Mouse (Mus musculus) stomach, embryonic 16.5 days (tissue): ENCODE measurements around the gene Zbtb16. TPM values are rescaled to one million over a fixed set of nuclear protein-coding genes. Genes with fewer than 3 reads are reported as not detected.

Experiments
- ATAC-seq: fragments of 200-750 bp; cut with Nextera tagmentation; 2 replicates; pipeline ENCODE4 v1.8.0; 2017; ENCODE audit warnings: moderate number of reproducible peaks, moderate TSS enrichment; ENCODE audit not compliant: insufficient read depth, low FRiP score
- H3K27ac ChIP-seq: fragments of 300-500 bp; sonication (generic); 2 replicates; pipeline ENCODE4 v1.5.1; 2014; ENCODE audit warnings: low read length
- H3K27me3 ChIP-seq: fragments of 300-500 bp; sonication (generic); 2 replicates; pipeline ENCODE4 v1.6.1; 2014; ENCODE audit warnings: low read length, control low read depth, mixed read lengths; ENCODE audit not compliant: control insufficient read depth, insufficient read depth
- H3K36me3 ChIP-seq: fragments of 300-500 bp; sonication (generic); 2 replicates; pipeline ENCODE4 v1.6.1; 2014; ENCODE audit warnings: low read length; ENCODE audit not compliant: control insufficient read depth, insufficient read depth
- H3K4me1 ChIP-seq: fragments of 300-500 bp; sonication (generic); 2 replicates; pipeline ENCODE4 v1.6.1; 2014; ENCODE audit warnings: low read length, control low read depth, mixed read lengths; ENCODE audit not compliant: control insufficient read depth, insufficient read depth
- H3K4me2 ChIP-seq: fragments of 300-500 bp; sonication (generic); 2 replicates; pipeline ENCODE4 v1.6.1; 2014; ENCODE audit warnings: low read depth, low read length, mixed read lengths
- H3K4me3 ChIP-seq: fragments of 300-500 bp; sonication (generic); replicated peaks from 2 replicates; pipeline ENCODE4 v1.5.1; 2014; ENCODE audit warnings: mild to moderate bottlenecking, low read length
- H3K9ac ChIP-seq: fragments of 300-500 bp; sonication (generic); 2 replicates; pipeline ENCODE4 v1.6.1; 2014; ENCODE audit warnings: low read length
- H3K9me3 ChIP-seq: fragments of 300-500 bp; sonication (generic); replicated peaks from 2 replicates; pipeline ENCODE4 v1.6.1; 2016; ENCODE audit warnings: low read length, control low read depth; ENCODE audit not compliant: control insufficient read depth
- WGBS: fragments of 180-500 bp; shearing (Covaris S2); extraction: QIAGEN DNeasy Blood & Tissue Kit; methylation state at CpG from one replicate; pipeline ENCODE4 v1.1.7; 2014; 5-methylcytosine and 5-hydroxymethylcytosine counted together
- polyA plus RNA-seq: library from polyadenylated mRNA; unstranded; fragments of >200 nt; fragmentation: Nextera tagmentation; extraction: Ambion mirVana; gene quantifications from 2 replicates; pipeline ENCODE4 v1.2.1, GENCODE M21; 2015

The Zbtb16 gene
- polyA plus RNA-seq, 1 experiment from 2014 or later: 5.1 TPM

DNA sequence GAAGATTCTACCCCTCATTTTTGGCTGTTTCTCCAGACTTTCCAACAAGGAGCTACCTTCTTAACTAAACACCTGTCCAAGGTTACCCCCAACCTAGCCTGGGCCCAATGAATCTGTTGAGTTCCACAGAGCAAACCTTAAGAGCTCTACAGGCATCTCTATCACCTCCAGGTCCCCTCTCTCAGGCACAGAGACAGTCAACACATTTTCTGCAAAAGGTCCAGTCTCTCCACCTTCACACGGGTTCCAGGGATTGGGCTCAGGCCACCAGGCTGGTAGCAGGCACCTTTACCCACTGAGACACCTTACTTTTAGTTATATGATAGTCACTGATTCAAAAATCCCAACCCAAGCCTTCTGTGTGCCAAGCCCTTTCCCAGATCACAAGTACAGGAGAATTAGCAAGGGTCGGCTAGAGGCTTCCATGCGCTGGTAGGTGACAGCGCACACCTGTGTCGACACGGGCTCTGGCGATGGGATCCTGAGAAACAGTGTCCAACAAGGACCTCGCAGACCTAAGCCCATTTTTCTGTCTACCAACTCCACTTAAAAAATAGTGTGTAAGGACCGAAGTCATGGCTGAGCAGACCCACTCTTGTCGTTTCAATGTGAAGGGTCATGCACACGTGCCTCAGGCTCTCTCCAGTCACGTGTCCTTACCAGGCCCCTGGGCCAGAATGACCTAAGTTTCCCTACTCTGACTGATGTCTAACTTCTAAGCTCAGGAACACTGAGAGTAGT is 101.1 kb downstream of the Zbtb16 start:
- Histone ChIP-seq H3K36me3 (no peaks in the 10 kb centered on the region), H3K27me3 (peaks cover 2% of the 10 kb centered on the region; the same call in 1 of the 2 replicates), H3K27ac (0 out of 2 replicates have a peak overlapping the region, but pooled peaks have one; percentile 60), H3K4me3 (no peak overlapping the region), H3K9me3 (no peaks in the 10 kb centered on the region), H3K4me2 (no peak overlapping the region), H3K9ac (0 out of 2 replicates have a peak overlapping the region, but pooled peaks have one; percentile 43), H3K4me1 (peaks cover 37% of the 10 kb centered on the region)
- ATAC-seq: no peak
- WGBS: 78% methylated on average over 12 of the region's 12 CpGs

DNA sequence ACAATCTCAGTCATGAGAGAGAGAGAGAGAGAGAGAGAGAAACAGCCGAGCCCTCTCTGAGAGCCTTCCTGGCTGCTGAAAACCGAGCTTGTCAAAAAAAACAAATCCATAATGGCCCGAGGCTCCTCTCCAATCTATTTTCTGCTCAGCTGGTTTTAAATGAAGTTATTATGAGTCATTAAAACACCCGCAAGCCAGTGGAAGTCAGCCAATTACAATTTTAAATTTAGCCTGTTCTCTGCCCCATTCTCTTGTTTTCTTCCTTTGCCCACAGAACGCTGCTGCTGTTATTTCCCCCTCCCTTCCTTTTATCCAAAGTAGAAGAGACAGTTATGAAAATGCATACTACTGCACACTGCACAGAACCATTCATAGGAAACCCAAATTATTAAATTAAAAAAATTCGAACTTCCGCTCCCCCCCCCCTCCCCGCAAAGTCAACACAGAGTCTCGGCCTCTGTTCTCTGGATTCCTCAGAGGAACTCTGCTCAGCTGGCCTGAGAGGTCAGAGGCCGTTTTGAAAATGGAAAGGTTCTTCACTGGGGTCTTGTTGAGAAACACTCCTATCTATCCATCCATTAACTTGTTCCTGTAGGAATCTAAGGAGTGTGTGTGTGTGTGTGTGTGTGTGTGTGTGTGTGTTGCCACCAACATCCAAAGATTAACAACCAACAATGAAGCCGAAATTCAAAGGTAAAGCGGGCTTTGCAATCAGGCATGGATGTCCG is 102.0 kb downstream of the Zbtb16 start:
- Histone ChIP-seq H3K9me3 (no peaks in the 10 kb centered on the region), H3K4me3 (no peak overlapping the region), H3K27me3 (peaks cover 2% of the 10 kb centered on the region; the same call in 1 of the 2 replicates), H3K9ac (no peak overlapping the region), H3K36me3 (no peaks in the 10 kb centered on the region), H3K27ac (peak overlapping the region; percentile 29; the same call in 1 of the 2 replicates), H3K4me1 (peaks cover 28% of the 10 kb centered on the region), H3K4me2 (0 out of 2 replicates have a peak overlapping the region, but pooled peaks have one; percentile 9)
- ATAC-seq: no peak
- WGBS: 36% methylated on average over 13 of the region's 13 CpGs

DNA sequence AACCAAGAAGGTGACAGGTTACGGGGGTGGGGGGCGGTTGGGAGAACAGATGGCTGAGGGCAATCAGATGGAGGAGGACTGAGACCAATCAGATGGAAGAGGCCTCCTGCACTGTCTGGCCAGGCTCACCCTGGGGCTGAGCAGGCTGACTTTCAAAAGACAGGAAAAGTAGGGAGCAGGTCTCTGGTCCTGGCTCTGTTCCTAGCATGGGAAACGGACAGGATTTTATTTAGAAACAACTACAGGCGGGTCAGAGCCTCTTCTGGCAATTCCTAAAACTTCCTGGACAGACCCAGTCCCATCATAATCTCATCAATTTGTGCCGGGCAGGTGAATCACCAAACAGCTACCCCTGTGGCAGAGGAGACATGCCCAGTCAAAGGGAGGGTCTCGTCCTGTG is 102.9 kb downstream of the Zbtb16 start:
- Histone ChIP-seq H3K27me3 (peaks cover 2% of the 10 kb centered on the region; the same call in 1 of the 2 replicates), H3K4me2 (no peak overlapping the region), H3K27ac (peak overlapping the region; percentile 18; the same call in 1 of the 2 replicates), H3K4me1 (peaks cover 28% of the 10 kb centered on the region), H3K4me3 (no peak overlapping the region), H3K36me3 (no peaks in the 10 kb centered on the region), H3K9me3 (no peaks in the 10 kb centered on the region), H3K9ac (no peak overlapping the region)
- WGBS: 56% methylated on average over 6 of the region's 6 CpGs
- ATAC-seq: no peak

DNA sequence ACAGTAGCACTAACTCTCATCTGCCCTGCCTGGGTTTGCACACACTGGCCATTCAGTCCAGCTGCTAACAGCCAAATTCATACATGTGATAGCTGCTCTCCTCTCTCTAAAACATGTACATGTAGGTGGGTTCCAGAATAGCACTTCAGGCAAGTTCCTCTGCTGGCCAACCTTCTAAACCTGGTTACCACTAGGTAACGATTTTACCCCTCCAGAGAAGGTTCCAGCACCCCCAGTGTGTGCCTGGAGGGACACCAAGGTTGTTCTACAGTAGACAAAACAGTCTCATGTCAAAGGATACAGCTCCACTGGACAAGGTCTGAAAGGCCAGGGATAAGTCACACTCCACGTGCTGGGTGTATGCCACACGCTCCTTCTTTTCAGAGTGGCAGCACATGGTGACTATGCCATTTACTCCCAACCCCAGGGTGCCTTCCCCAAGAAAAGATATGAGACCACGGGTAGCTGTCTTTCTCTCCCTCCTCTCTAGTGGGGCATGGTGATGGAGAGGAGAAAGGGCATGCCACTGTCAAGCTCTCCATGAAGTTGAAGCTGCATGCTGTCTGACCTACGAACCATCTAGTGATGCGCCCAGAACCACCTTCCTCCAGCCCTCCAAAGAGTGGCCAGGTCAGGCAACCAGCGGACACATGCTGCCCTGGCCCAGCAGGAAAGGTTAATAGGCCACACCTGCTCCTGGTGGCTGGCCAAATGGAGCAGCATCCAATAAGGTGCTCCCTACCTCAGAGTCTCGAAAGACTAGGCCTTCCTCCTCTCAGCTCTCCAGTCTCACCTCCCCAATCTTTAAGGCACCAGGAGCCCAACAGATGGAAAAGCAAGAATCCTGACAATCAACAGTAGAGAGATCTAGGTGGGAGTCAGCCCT is 104.1 kb downstream of the Zbtb16 start:
- no peak for ATAC-seq
- no peak overlapping the region for H3K9ac ChIP-seq
- no peaks in the 10 kb centered on the region for H3K9me3 ChIP-seq
- WGBS: 88% methylated on average over 8 of the region's 8 CpGs
- H3K27me3 ChIP-seq: peaks cover 2% of the 10 kb centered on the region; the same call in 1 of the 2 replicates
- H3K4me2 ChIP-seq: no peak overlapping the region
- H3K27ac ChIP-seq: no peak overlapping the region
- no peak overlapping the region for H3K4me3 ChIP-seq
- H3K36me3 ChIP-seq: no peaks in the 10 kb centered on the region
- H3K4me1 ChIP-seq: peaks cover 26% of the 10 kb centered on the region

DNA sequence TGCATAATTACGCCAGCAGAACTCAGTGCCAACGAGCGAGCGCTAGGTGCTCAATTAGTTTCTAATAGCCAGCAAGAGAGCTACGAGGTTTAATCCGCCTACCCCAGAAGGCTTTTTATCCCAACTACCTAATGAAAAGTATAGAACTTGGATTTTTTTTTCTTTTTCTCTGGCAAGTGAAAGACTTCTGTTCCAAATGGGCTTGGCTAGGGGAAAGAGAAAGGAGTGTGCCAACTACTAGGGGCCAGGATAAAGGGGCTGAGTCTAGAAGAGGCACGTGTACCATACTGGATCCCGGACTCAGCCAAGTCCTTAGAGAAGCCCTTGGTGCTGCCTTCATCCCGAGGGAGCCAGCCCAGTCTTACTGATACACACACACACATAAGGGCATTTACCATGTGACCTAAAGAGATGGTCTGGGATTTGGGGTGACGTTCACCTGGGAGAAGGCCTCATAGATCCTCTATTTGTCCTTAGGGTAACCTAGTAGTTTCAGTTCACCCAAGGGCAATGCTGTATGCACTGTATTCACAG is 105.5 kb downstream of the Zbtb16 start:
- no peaks in the 10 kb centered on the region for H3K9me3 ChIP-seq
- no peak overlapping the region for H3K27ac ChIP-seq
- H3K36me3 ChIP-seq: no peaks in the 10 kb centered on the region
- H3K4me2 ChIP-seq: no peak overlapping the region
- H3K27me3 ChIP-seq: peaks cover 2% of the 10 kb centered on the region; the same call in 1 of the 2 replicates
- peaks cover 13% of the 10 kb centered on the region for H3K4me1 ChIP-seq
- H3K9ac ChIP-seq: no peak overlapping the region
- WGBS: 90% methylated on average over 10 of the region's 10 CpGs
- ATAC-seq: no peak
- H3K4me3 ChIP-seq: no peak overlapping the region

DNA sequence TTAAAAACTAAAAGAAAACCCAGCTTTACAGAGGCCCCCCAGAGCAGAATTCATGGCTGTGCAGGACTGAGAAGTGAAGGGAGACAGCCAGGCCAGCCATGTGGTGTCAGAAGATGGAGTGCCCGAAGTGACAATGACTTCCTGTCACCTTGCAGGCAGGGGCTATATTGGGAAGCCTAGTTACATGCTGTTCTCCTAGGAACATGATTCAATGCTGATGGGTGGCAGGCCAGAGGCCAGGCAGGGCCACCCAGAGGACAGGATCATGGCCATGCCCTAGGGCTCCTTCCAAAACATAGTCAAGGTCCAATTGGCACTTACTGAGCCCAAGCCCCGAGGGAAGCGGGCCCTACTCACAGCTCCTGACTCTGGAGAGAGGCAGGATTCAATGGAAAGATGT is 106.6 kb downstream of the Zbtb16 start:
- no peak overlapping the region for H3K4me2 ChIP-seq
- H3K27me3 ChIP-seq: peaks cover 2% of the 10 kb centered on the region; the same call in 1 of the 2 replicates
- peaks cover 9% of the 10 kb centered on the region for H3K4me1 ChIP-seq
- 73% methylated on average over 3 of the region's 3 CpGs for WGBS
- no peak overlapping the region for H3K27ac ChIP-seq
- no peaks in the 10 kb centered on the region for H3K9me3 ChIP-seq
- no peak for ATAC-seq
- no peak overlapping the region for H3K4me3 ChIP-seq
- no peaks in the 10 kb centered on the region for H3K36me3 ChIP-seq
- H3K9ac ChIP-seq: no peak overlapping the region

DNA sequence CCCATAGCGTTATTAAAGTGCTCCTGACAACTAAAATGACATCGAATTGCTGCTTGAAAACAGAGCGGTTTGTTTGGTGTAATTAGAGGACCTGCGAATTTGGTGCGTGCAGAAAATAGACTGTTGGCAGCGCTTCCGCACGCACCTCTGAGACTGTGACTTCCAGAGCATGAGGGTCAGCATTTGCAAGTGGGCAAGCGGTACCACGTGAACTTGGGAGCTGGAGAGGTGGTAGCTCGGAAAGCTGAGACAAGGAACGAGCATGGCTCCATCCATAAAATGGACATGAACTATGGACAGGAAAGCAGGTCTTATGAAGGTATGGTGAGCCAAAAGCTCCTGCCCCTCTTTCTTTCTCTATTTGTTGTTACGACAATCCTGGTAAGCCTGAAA is 107.3 kb downstream of the Zbtb16 start:
- H3K9me3 ChIP-seq: no peaks in the 10 kb centered on the region
- peaks cover 2% of the 10 kb centered on the region; the same call in 1 of the 2 replicates for H3K27me3 ChIP-seq
- H3K9ac ChIP-seq: no peak overlapping the region
- ATAC-seq: no peak
- WGBS: 79% methylated on average over 13 of the region's 13 CpGs
- no peak overlapping the region for H3K4me3 ChIP-seq
- H3K27ac ChIP-seq: no peak overlapping the region
- H3K4me2 ChIP-seq: no peak overlapping the region
- H3K36me3 ChIP-seq: no peaks in the 10 kb centered on the region
- H3K4me1 ChIP-seq: peaks cover 15% of the 10 kb centered on the region

DNA sequence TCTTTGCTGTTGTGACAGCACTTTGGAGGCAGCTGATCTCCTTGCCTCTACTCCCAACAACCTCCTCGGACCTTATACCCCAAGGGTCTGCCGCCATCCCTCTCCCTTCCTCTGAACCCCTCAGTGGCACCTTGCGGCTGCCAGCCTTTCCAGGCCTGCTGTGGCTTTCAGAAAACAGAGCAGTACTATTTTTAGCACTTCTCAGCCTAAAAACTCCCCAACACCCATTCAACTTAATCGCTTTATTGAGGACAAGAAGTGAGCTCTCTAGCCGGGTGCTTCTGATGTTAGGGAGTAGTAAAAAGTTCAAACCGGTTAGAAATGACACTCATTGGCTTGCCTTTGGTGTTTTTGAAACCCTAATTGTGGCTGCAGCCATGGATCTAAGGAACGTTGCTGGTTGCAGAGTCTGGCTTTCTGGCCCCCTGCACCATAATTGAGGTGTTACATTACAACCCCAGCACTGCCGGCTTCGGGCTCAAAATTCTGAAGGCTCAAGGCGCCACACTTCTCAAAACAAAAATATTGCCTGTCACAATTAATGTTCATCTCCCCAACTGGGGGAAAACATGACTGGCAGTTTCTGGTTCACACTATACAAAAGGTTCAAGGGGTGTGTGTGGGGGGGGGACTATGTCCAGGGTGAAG is 107.8 kb downstream of the Zbtb16 start:
- H3K4me2 ChIP-seq: no peak overlapping the region
- peaks cover 18% of the 10 kb centered on the region for H3K4me1 ChIP-seq
- H3K36me3 ChIP-seq: no peaks in the 10 kb centered on the region
- H3K4me3 ChIP-seq: no peak overlapping the region
- no peak overlapping the region for H3K27ac ChIP-seq
- no peak for ATAC-seq
- H3K9ac ChIP-seq: no peak overlapping the region
- H3K27me3 ChIP-seq: peaks cover 2% of the 10 kb centered on the region; the same call in 1 of the 2 replicates
- 57% methylated on average over 10 of the region's 10 CpGs for WGBS
- no peaks in the 10 kb centered on the region for H3K9me3 ChIP-seq
